ENCODE assay signal across 9 mouse cellular contexts in the genomic region with DNA sequence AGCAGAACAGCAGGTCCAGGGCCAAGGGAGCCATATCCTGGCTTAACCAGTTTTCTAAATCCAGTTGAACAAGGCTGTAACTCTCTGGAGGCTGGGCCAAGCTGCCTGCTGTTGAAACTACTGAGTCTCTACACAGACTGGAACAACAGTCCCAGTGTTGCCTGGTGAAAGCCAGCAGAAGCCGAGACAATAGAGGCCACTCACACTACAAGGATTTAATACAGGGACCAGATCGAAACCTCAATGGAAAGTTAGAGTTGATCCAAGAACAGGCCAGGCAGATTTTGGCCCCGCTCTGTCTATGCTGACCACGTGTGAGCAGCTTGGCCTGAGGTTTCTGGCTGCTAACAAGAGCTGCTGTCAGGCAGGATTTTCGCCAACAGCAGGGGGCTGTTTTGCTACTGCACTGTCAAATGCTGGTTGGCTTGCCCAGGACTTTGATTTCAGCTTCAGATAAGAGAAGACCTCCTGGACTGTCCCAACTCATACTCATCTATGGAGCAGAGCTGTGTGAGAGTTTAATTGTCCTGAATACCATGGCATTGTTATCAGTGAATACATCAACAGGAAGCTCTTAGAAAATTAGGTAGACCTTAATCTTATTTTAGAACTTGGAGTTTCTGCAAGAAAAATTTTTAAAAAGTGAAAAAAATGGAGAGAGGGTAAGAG.
DNase-seq lines count a peak whose midpoint lies in the region; ATAC-seq and TF ChIP-seq lines count a peak whose summit lies in the region.
"Had no signal": no experiment of that assay in that cellular context is flagged by ENCODE, and none has a peak within 500 bp of the region (broad histone marks: within the 10 kb centered on the region; RNA-seq: fewer than 3 reads in every experiment).

No protein-coding gene starts in this region.

- peak; percentile 45 for TF ChIP-seq CTCF in hindbrain, postnatal 0 days (IDR thresholded peaks at IDR 0.05; ENCODE audit: low read depth)
- peak; percentile 13 for TF ChIP-seq CTCF in left cerebral cortex, adult 2 months (IDR thresholded peaks at IDR 0.05)

- 21% methylated on average over 5 of the region's 5 CpGs for WGBS in hindbrain, postnatal 0 days
- WGBS in midbrain, embryonic 15.5 days = 11% methylated on average over 5 of the region's 5 CpGs

- no peaks in the 10 kb centered on the region for H3K4me1 ChIP-seq in hindbrain, postnatal 0 days (ENCODE audit: insufficient read depth, low read length)
- H3K4me1 ChIP-seq in midbrain, embryonic 15.5 days = no peaks in the 10 kb centered on the region

- peak; percentile 99 for ATAC-seq in hindbrain, postnatal 0 days
- peak; percentile 82 for ATAC-seq in midbrain, embryonic 15.5 days (replicated peaks)
- ATAC-seq: Patski had no signal

- DNase-seq in Muller cell, postnatal 12 days (ENCODE audit: inconsistent ontology term) = peak; percentile 92
- DNase-seq in cerebellum, adult 9-11 months = peak; percentile 43
- peak; percentile 23 to 58 for DNase-seq in frontal cortex, postnatal 14 days (ENCODE audit: low spot score in 2 of 2)
- peak; percentile 88 for DNase-seq in hindbrain, postnatal 0 days (ENCODE audit: low spot score)
- peak in 1 of 2 experiments; percentile 33 for DNase-seq in left cerebral cortex, adult 2 months (ENCODE audit: extremely low spot score in 1 of 2, low spot score in 2 of 2)
- DNase-seq in urinary bladder, postnatal 36 days (ENCODE audit: low spot score in 2 of 2) = peak; percentile 28 to 43
- DNase-seq in thymus, adult 18-20 months = no peak

- H3K4me3 ChIP-seq in hindbrain, postnatal 0 days (ENCODE audit: low read length) = no peak overlapping the region
- H3K4me3 ChIP-seq in left cerebral cortex, adult 2 months = no peak overlapping the region
- no peak overlapping the region for H3K4me3 ChIP-seq in midbrain, embryonic 15.5 days

- H3K9me3 ChIP-seq in hindbrain, postnatal 0 days (ENCODE audit: low read length) = no peaks in the 10 kb centered on the region
- H3K9me3 ChIP-seq in midbrain, embryonic 15.5 days = no peaks in the 10 kb centered on the region

- H3K27me3 ChIP-seq in hindbrain, postnatal 0 days (ENCODE audit: insufficient read depth, low read length) = no peaks in the 10 kb centered on the region
- H3K27me3 ChIP-seq in midbrain, embryonic 15.5 days (replicated peaks) = no peaks in the 10 kb centered on the region

- H3K36me3 ChIP-seq in hindbrain, postnatal 0 days (ENCODE audit: insufficient read depth, low read length) = no peaks in the 10 kb centered on the region
- no peaks in the 10 kb centered on the region for H3K36me3 ChIP-seq in midbrain, embryonic 15.5 days (replicated peaks)

- no peak overlapping the region for H3K4me2 ChIP-seq in hindbrain, postnatal 0 days (ENCODE audit: low read depth, low read length)
- no peak overlapping the region for H3K4me2 ChIP-seq in midbrain, embryonic 15.5 days

- H3K27ac ChIP-seq in hindbrain, postnatal 0 days = no peak overlapping the region
- no peak overlapping the region for H3K27ac ChIP-seq in left cerebral cortex, adult 2 months
- no peak overlapping the region for H3K27ac ChIP-seq in midbrain, embryonic 15.5 days

- intact Hi-C loops in left cerebral cortex, adult 2 months (cut with DNase I) = no loop called here

- no peak overlapping the region for H3K9ac ChIP-seq in hindbrain, postnatal 0 days (replicated peaks; ENCODE audit: low read length)
- no peak overlapping the region for H3K9ac ChIP-seq in midbrain, embryonic 15.5 days

Comparison
In these comparisons a context has a peak if more than half of its experiments do, and no peak if none do; other contexts are left out.
1. DNase-seq: peak in Muller cell, postnatal 12 days (single experiment), cerebellum, adult 9-11 months (single experiment), frontal cortex, postnatal 14 days (2 of 2), hindbrain, postnatal 0 days (single experiment) and urinary bladder, postnatal 36 days (2 of 2); none in thymus, adult 18-20 months (0 of 2).